Mouse (Mus musculus) bone marrow macrophage, adult 2 months (primary cell): Measurements from ENCODE around the gene Cmip.

ENCODE experiments used
- CTCF ChIP-seq: IDR thresholded peaks from 2 replicates; pipeline ENCODE4 v1.5.1; 2012; ENCODE audit warnings: low read depth, mild to moderate bottlenecking, low read length, moderate library complexity
- POLR2A ChIP-seq: IDR thresholded peaks from 2 replicates; pipeline ENCODE4 v1.6.1; 2012; ENCODE audit warnings: mild to moderate bottlenecking, low read depth, low read length, borderline replicate concordance

GRCm38 (mm10) chr8:117241848-117242247 lies 15.0 kb upstream of the Cmip start:
- TF ChIP-seq CTCF: no peak
- no peak for TF ChIP-seq POLR2A
